In the genomic region with DNA sequence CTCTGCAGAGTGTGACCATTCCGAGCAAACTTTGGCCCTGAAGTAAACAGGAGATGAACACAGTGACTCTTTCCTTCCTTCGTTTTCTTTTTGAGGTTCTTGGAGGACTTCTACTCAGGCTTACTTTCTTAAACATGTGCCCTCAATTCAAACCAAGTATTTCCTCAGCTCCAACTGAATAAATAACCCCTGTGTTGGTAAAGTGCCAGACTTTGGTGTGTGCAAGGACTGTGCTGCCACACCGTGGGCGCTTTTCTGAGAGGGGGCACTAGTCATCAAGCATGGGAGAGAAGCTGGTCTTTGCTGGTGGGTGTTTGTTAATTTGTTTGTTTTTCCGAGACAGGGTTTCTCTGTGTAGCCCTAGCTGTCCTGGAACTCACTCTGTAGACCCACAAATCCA, we compare ENCODE assay signal across 13 mouse cellular contexts. TPM values are rescaled to one million over a fixed set of nuclear protein-coding genes. Genes with fewer than 3 reads are reported as not detected.
DNase-seq lines count a peak whose midpoint lies in the region.
"Had no signal": no experiment of that assay in that cellular context is flagged by ENCODE, and none has a peak within 500 bp of the region (broad histone marks: within the 10 kb centered on the region; RNA-seq: fewer than 3 reads in every experiment).

No protein-coding gene starts in this region.

- peak; percentile 12 for DNase-seq in cerebellum, adult 11-12 months
- DNase-seq in cerebellum, adult 18-20 months, result no peak
- peak; percentile 12 for DNase-seq in kidney, postnatal 14 days
- no peak for DNase-seq in kidney, postnatal 25 days
- DNase-seq in 416B (ENCODE audit: low read depth), result peak; percentile 88
- peak; percentile 22 for DNase-seq in lung, postnatal 14 days
- no peak for DNase-seq in ovary, postnatal 10 days (ENCODE audit: low spot score)
- DNase-seq in layer of hippocampus, postnatal 36 days, result no peak
- DNase-seq: adrenal gland, postnatal 10 days; heart, postnatal 14 days; liver; liver, postnatal 0 days; right cerebral cortex, postnatal 14 days had no signal

RNA-seq across cellular contexts. Expression of a gene that starts 3.4 kb away (rescaled TPM):
- 10 to 100 TPM; 45.9 to 53.7 TPM for total RNA-seq in layer of hippocampus, postnatal 36 days (2021)

Comparison
In these comparisons a context has a peak if more than half of its experiments do, and no peak if none do; other contexts are left out.
1. DNase-seq: peak in cerebellum, adult 11-12 months (single experiment), kidney, postnatal 14 days (single experiment), 416B (single experiment) and lung, postnatal 14 days (single experiment); none in cerebellum, adult 18-20 months (0 of 2), kidney, postnatal 25 days (0 of 2), ovary, postnatal 10 days (single experiment) and layer of hippocampus, postnatal 36 days (0 of 2).